Mouse (Mus musculus) cerebellum, adult 2 months (tissue): ENCODE results near the gene Gm42372.

Experiments
- CTCF ChIP-seq: fragments of 200-500 bp; IDR thresholded peaks from 2 replicates; pipeline ENCODE4 v1.5.1; 2011; ENCODE audit warnings: low read depth, mild to moderate bottlenecking, control low read depth, low read length, moderate library complexity, borderline replicate concordance; ENCODE audit not compliant: insufficient read depth
- POLR2A ChIP-seq: fragments of 200-500 bp; IDR thresholded peaks from 2 replicates; pipeline ENCODE4 v1.6.1; 2011; ENCODE audit warnings: low read length, control low read depth, borderline replicate concordance; ENCODE audit not compliant: insufficient read depth

GRCm38 (mm10) chr7:17022176-17022575 is 39.3 kb downstream of the Gm42372 start:
- TF ChIP-seq POLR2A (no peak), CTCF (no peak)
